Mouse (Mus musculus) ES-Bruce4 (cell line): ENCODE data around the gene Rbpj.

Experiments used
- CTCF ChIP-seq: IDR thresholded peaks from one replicate; pipeline ENCODE4 v1.8.1; 2011; ENCODE audit warnings: low read depth, low read length
- POLR2A ChIP-seq: IDR thresholded peaks from one replicate; pipeline ENCODE4 v1.8.1; 2011; ENCODE audit warnings: low read length; ENCODE audit not compliant: insufficient read depth

- no peak for TF ChIP-seq CTCF
- TF ChIP-seq POLR2A, result no peak
These were observed 10.5 kb upstream of the Rbpj start for GRCm38 (mm10) chr5:53455459-53455858.
